Mouse (Mus musculus) cortical plate, adult 2 months (tissue): Measurements from ENCODE around the gene Ptprg. TPM values are rescaled to one million over a fixed set of nuclear protein-coding genes. Genes with fewer than 3 reads are reported as not detected.

ENCODE experiments used
- H3K27ac ChIP-seq: fragments of 200-500 bp; 2 replicates; pipeline ENCODE4 v1.5.1; 2012; ENCODE audit warnings: low read length, control low read depth, inconsistent platforms; ENCODE audit not compliant: insufficient read depth
- H3K4me1 ChIP-seq: fragments of 200-500 bp; 2 replicates; pipeline ENCODE4 v1.6.1; 2011; ENCODE audit warnings: low read length; ENCODE audit not compliant: control insufficient read depth, insufficient read depth
- H3K4me3 ChIP-seq: fragments of 200-500 bp; 2 replicates; pipeline ENCODE4 v1.5.1; 2011; ENCODE audit warnings: mild to moderate bottlenecking, low read length, control low read depth; ENCODE audit not compliant: insufficient read depth
- CTCF ChIP-seq: fragments of 200-500 bp; IDR thresholded peaks from 2 replicates; pipeline ENCODE4 v1.5.1; 2011; ENCODE audit warnings: mild to moderate bottlenecking, control low read depth, low read length; ENCODE audit not compliant: insufficient read depth; ENCODE audit errors: extremely low read depth
- POLR2A ChIP-seq: fragments of 200-500 bp; IDR thresholded peaks from 2 replicates; pipeline ENCODE4 v1.6.1; 2011; ENCODE audit warnings: mild to moderate bottlenecking, low read length, control low read depth; ENCODE audit not compliant: insufficient read depth; ENCODE audit errors: extremely low read depth
- polyA plus RNA-seq: library from polyadenylated mRNA; depleted of rRNA; stranded (reverse); fragments of >200 nt; gene quantifications from 2 replicates; pipeline ENCODE4 v1.2.3, GENCODE M21; 2012

The Ptprg gene
- polyA plus RNA-seq, 1 experiment, result 27.9 TPM

DNA sequence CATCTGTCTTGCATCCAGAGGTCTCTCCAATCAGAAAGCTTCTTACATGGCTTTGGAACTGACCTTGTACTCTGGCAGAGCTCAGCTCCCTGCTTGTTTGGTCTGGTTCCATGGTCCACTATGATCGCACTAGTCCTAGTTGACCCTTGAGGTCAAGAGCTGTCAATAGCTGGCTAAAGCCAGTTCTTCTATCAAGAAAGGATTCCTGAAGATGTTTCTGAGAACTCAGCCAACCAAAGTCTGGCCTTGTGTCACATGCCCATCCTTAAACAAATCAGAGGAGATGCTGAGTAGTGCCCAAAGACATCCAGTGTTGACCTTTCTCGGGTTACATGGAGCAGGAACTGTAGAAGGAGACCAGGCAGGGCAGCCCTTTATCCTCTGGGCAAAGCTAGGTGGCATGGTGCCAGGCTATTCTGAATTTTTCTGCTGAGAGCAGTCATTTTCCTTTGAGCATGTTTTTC is 559.2 kb downstream of the Ptprg start:
- H3K4me3 ChIP-seq, result no peak overlapping the region
- no peak overlapping the region for H3K27ac ChIP-seq
- TF ChIP-seq CTCF (no peak), POLR2A (no peak)
- H3K4me1 ChIP-seq, result no peaks in the 10 kb centered on the region; the same call in 1 of the 2 replicates

DNA sequence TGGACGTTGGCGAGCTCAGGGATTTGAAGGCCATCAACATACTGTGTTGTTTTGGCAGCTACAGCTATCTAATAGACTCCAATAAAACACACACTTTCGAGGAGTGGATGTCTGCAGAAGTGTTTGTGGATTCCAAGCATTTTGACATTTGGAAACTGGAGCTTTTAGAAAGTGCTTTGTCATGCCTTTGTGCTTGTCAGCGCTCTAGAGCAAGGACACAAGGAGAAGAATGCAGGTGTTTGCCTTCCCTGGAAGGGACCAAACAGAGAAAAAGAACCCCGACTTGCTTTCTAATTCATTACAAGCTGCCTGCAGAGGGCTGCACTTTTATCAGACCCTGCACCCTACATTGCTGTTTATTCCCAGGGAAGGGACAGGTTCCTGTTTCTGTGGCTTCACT is 560.0 kb downstream of the Ptprg start:
- no peaks in the 10 kb centered on the region; the same call in 1 of the 2 replicates for H3K4me1 ChIP-seq
- no peak for TF ChIP-seq POLR2A
- no peak for TF ChIP-seq CTCF
- H3K27ac ChIP-seq, result peak overlapping the region; percentile 25; the same call in 1 of the 2 replicates
- no peak overlapping the region for H3K4me3 ChIP-seq

DNA sequence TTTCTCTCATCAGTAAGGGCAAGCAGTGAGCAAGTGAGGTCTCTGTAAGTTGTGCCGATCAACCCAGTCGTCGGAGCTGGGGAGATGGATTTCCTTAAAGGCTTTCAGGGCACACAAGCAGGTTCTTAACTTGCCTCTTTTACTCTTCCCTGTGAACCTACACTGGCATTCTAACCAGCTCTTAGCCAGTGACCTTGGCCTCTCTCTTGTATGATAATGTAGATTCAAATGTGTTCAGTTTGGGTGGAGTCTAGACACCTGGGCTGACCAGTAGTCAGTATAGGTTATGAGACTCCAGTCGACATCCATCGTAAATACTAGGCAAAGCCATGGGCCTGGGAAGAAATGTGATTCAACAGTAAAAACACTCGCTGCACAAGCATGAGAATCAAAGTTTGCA is 560.7 kb downstream of the Ptprg start:
- Histone ChIP-seq H3K27ac (no peak overlapping the region), H3K4me1 (no peaks in the 10 kb centered on the region; the same call in 1 of the 2 replicates), H3K4me3 (no peak overlapping the region)
- TF ChIP-seq CTCF (no peak), POLR2A (no peak)

DNA sequence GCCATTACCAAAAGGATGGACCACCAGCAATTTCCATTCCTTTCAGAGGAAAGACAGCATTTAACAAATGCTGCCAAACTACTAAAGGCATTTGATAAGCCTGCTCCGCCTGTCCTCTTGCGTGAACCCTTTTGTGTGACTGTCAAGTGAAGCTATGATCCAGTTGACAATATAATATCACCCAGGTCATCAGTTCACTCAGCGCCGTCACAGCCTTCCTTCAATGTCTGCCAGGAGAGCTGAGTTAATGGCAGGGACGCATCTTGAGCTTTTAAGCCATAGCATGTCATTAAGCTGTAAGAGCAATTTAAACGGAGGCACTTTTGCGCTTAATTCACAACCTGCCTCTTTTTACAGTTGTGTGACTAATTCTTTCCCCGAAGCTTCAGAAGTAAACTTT is 565.9 kb downstream of the Ptprg start:
- Histone ChIP-seq H3K4me1 (no peaks in the 10 kb centered on the region), H3K27ac (no peak overlapping the region), H3K4me3 (no peak overlapping the region)
- TF ChIP-seq CTCF (no peak), POLR2A (no peak)

DNA sequence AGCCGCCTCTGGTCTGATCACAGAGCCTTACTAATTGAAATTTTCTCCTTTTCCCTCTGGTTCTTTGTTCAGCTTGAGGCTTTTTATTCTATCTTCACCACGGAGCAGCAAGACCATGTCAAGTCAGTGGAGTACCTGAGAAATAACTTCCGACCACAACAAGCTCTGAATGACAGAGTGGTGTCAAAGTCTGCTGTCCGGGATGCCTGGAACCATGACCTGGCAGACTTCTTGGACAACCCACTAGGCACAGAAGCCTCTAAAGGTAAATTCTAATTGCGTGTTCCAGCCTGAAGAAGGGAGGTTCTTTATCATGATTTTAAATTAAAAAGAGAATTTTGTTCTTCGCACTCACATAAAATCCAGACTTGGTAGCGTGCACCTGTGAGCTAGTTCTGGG is 568.6 kb downstream of the Ptprg start:
- no peak for TF ChIP-seq CTCF
- TF ChIP-seq POLR2A, result no peak
- H3K4me1 ChIP-seq, result no peaks in the 10 kb centered on the region
- no peak overlapping the region for H3K4me3 ChIP-seq
- no peak overlapping the region for H3K27ac ChIP-seq

DNA sequence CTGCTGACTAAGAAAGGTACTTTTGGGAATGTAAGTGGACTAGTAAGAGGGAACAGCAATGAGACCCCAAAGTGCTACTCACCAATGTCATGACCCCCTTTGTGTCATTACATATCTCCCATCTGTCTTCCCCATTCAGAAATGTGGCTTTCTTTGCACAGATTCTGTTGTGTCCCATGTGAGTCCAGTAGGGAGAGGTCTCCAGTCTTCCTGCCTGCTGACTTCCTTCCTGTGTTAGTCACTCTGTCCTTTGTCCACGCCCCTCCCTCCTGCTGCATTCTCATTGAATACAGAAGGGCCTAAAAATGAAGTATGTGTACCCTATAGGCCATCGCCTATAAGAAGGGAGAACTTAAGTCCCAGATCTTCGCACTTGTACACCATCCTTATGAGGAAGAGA is 571.4 kb downstream of the Ptprg start:
- TF ChIP-seq CTCF, result no peak
- TF ChIP-seq POLR2A, result no peak
- H3K4me1 ChIP-seq, result no peaks in the 10 kb centered on the region

DNA sequence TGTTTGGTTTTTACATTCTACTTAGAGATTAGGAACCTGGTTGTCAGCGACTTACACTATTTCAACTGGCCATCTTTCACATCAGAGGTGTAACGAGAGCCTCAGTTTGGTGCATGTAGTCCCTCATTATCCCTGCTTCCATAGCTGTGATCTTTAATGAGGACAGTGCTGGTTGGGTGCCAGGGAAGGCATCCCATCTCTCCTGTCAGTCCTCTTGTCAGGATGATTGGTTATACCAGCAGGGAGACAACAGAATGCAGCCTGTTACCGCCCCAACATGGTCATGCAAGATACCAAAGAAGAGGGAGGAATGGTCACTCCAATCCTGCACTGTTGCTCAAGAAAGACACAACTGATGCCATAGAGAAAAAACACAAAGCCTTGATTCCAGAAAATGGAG is 574.6 kb downstream of the Ptprg start:
- H3K4me3 ChIP-seq, result no peak overlapping the region
- TF ChIP-seq POLR2A (no peak), CTCF (no peak)

More for the DNA sequence above, 571.4 kb downstream of the Ptprg start:
- Histone ChIP-seq H3K27ac (no peak overlapping the region), H3K4me3 (no peak overlapping the region)

DNA sequence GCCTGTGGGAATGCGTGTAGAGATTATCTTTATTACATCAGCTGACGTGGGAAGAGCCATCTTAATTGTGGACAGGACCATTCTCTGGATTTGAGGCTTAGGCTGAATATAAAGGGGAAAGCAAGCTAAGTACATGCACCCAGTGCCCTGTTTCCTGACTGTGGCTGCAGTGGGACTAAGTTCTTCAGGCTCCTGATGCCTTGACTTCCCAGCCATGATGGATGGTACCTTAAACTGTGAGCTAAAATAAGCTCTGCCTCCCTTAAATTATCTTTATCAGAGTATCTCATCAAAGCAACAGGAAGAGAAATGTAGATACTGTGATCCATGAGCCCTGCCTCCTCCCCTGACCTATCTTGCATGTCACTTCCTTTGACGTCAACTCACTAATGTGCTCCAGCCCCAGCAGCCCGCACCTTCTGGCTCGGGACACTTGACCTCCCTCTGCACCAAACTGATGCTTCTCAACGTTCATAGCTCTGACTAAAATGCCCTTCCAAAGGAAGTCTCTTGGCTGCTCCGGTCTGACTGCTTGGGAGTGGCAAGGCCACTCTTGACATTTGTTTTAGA is 578.8 kb downstream of the Ptprg start:
- TF ChIP-seq POLR2A (no peak), CTCF (no peak)
- H3K4me3 ChIP-seq, result no peak overlapping the region
- H3K4me1 ChIP-seq, result no peaks in the 10 kb centered on the region
- H3K27ac ChIP-seq, result no peak overlapping the region

More for the DNA sequence above, 574.6 kb downstream of the Ptprg start:
- Histone ChIP-seq H3K4me1 (no peaks in the 10 kb centered on the region), H3K27ac (no peak overlapping the region)

DNA sequence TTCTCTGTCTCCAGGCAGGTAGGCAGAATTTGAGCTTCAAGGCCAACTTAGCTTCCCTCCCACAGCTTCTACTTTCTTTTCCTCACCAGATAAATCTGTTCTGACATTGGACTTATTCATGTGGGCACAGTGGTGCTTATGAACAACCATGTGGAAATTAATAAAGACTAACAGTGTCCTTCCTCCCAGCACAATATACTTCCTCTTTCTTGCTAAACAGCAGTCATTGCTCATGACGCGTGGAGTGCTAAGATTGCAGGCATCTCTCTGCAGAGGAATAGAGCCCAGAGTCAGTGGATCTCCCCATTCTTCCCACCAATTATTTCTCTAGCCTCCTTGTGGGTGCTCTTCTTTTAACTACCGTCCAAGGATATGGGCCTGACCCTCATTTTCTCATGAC is 579.8 kb downstream of the Ptprg start:
- no peak for TF ChIP-seq POLR2A
- Histone ChIP-seq H3K27ac (no peak overlapping the region), H3K4me1 (no peaks in the 10 kb centered on the region)

DNA sequence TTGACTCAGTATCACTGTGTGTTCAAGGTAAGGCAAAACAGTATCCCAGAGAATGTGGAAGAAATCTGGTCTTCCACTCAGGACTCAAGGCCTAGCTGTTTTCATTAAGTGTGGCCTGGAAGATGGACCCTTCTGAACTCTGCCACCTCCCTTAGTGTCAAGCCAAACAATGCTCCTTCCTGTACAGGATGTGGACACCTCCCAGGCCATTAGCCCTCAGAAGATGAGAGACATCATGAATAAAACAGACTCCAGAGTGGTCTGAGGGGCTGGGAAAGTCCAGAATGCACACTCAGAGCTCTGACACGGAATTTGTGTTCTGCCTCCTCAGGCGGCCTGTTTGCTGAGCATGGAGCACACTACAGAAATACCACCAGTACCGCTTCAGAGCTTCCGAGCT is 581.2 kb downstream of the Ptprg start:
- no peak overlapping the region; the same call in 1 of the 2 replicates for H3K27ac ChIP-seq

More for the DNA sequence above, 579.8 kb downstream of the Ptprg start:
- H3K4me3 ChIP-seq, result no peak overlapping the region

More for the DNA sequence above, 581.2 kb downstream of the Ptprg start:
- Histone ChIP-seq H3K4me1 (no peaks in the 10 kb centered on the region), H3K4me3 (no peak overlapping the region)
- TF ChIP-seq POLR2A, result no peak
- no peak for TF ChIP-seq CTCF
